Mouse (Mus musculus): ENCODE results near the gene Tmem168. TPM values are rescaled to one million over a fixed set of nuclear protein-coding genes. Genes with fewer than 3 reads are reported as not detected.

Tmem168 gene
- polyA plus RNA-seq, 1 experiment, result 5.0 TPM

DNA sequence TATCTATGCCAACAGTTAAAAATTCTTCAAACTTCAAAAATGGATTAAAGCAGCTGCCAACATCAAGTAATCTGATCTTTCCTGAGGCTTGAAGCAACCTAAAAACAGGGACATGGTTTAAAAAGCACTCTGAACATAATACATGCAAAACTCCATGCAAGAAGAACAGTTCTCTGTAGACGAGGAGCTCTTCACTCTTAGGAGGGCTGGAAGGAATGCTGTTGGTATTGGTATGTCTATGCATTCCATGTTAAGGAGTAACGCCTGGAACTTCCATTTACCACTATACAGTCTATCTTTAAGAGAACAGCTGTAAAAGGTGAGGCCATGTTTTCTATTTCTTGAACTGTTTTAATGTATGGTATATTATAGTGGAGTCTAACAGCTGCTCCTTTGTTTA is 22.7 kb upstream of the Tmem168 start:
- TF ChIP-seq POLR2A (IDR thresholded peaks at IDR 0.05; ENCODE audit: control insufficient read depth, low read depth, low read length), result no peak
- Histone ChIP-seq H3K4me1 (ENCODE audit: control insufficient read depth, insufficient read depth, low read length) (no peaks in the 10 kb centered on the region), H3K27ac (ENCODE audit: control insufficient read depth, insufficient read depth, low read depth, low read length) (no peak overlapping the region), H3K4me3 (ENCODE audit: control insufficient read depth, low read depth, low read length) (no peak overlapping the region), H3K36me3 (ENCODE audit: control insufficient read depth, insufficient read depth, low read length) (no peaks in the 10 kb centered on the region), H3K27me3 (ENCODE audit: control insufficient read depth, insufficient read depth, low read length) (no peaks in the 10 kb centered on the region)

DNA sequence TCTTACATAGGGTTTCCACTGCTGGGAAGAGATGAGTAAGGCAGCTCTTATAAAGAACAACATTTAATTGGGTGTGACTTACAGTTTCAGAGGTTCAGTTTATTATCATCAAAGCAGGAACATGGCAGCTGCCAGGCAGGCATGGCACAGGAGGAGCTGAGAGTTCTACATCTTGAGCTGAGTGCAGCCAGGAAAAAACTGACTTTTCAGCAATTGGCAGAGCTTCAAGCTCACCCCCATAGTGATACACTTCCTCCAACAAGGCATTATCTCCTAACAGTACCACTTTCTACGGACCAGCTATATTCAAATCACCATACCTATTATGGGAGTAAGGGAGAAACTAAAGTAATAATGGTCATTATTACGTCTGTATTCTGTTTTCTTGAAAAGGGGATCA is 11.7 kb upstream of the Tmem168 start:
- Histone ChIP-seq H3K27ac (ENCODE audit: control insufficient read depth, insufficient read depth, low read depth, low read length) (no peak overlapping the region), H3K4me1 (ENCODE audit: control insufficient read depth, insufficient read depth, low read length) (no peaks in the 10 kb centered on the region), H3K4me3 (ENCODE audit: control insufficient read depth, low read depth, low read length) (no peak overlapping the region), H3K36me3 (ENCODE audit: control insufficient read depth, insufficient read depth, low read length) (no peaks in the 10 kb centered on the region), H3K27me3 (ENCODE audit: control insufficient read depth, insufficient read depth, low read length) (no peaks in the 10 kb centered on the region)
- TF ChIP-seq POLR2A (IDR thresholded peaks at IDR 0.05; ENCODE audit: control insufficient read depth, low read depth, low read length) (no peak), CTCF (IDR thresholded peaks at IDR 0.05; ENCODE audit: control insufficient read depth, insufficient read depth, insufficient replicate concordance, low read depth, low read length) (no peak)

DNA sequence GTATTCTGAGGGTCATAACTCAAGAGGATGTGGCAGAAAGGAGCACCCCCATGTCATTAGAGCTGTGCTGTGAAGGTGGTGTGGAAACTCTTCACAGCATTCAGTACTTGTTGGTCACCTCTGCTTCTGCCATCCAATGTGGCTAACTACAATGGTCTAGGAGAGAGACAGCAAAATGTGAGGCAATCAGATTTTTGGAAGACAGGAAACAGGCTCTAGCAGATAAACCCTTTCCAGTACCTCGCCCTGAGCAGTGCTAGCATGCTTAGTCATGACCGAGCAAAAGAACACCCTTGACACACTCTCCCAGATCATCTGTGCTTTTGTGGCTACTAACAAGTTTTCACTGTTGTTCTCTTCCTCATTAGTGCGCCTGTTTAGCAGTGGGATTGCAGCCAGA is 9.2 kb upstream of the Tmem168 start:
- Histone ChIP-seq H3K4me1 (ENCODE audit: control insufficient read depth, insufficient read depth, low read length) (no peaks in the 10 kb centered on the region), H3K36me3 (ENCODE audit: control insufficient read depth, insufficient read depth, low read length) (no peaks in the 10 kb centered on the region), H3K27me3 (ENCODE audit: control insufficient read depth, insufficient read depth, low read length) (no peaks in the 10 kb centered on the region), H3K27ac (ENCODE audit: control insufficient read depth, insufficient read depth, low read depth, low read length) (no peak overlapping the region), H3K4me3 (ENCODE audit: control insufficient read depth, low read depth, low read length) (no peak overlapping the region)
- TF ChIP-seq POLR2A (IDR thresholded peaks at IDR 0.05; ENCODE audit: control insufficient read depth, low read depth, low read length) (no peak), CTCF (IDR thresholded peaks at IDR 0.05; ENCODE audit: control insufficient read depth, insufficient read depth, insufficient replicate concordance, low read depth, low read length) (no peak)

DNA sequence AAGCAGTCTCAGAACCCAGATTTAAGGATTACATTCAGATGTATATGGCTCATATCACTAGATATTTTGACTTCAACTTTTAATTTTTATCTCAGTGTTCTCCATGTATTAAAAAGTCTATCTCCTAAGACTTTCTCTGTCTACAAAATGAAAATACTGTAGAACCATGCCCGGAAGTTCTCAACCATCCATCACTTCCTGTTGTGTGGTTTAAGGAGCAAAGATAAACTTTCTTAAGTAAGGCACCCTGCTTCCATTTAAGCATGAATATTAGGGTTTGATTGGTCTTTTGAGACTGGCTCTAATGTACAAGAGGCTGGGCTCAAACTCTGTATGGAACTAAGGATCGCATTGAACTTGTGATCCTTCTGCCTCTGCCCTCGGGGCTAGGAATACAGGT is 6.7 kb upstream of the Tmem168 start:
- Histone ChIP-seq H3K4me3 (ENCODE audit: control insufficient read depth, low read depth, low read length) (no peak overlapping the region), H3K36me3 (ENCODE audit: control insufficient read depth, insufficient read depth, low read length) (no peaks in the 10 kb centered on the region), H3K27me3 (ENCODE audit: control insufficient read depth, insufficient read depth, low read length) (no peaks in the 10 kb centered on the region), H3K27ac (ENCODE audit: control insufficient read depth, insufficient read depth, low read depth, low read length) (no peak overlapping the region), H3K4me1 (ENCODE audit: control insufficient read depth, insufficient read depth, low read length) (no peaks in the 10 kb centered on the region)
- TF ChIP-seq CTCF (IDR thresholded peaks at IDR 0.05; ENCODE audit: control insufficient read depth, insufficient read depth, insufficient replicate concordance, low read depth, low read length) (no peak), POLR2A (IDR thresholded peaks at IDR 0.05; ENCODE audit: control insufficient read depth, low read depth, low read length) (no peak)

DNA sequence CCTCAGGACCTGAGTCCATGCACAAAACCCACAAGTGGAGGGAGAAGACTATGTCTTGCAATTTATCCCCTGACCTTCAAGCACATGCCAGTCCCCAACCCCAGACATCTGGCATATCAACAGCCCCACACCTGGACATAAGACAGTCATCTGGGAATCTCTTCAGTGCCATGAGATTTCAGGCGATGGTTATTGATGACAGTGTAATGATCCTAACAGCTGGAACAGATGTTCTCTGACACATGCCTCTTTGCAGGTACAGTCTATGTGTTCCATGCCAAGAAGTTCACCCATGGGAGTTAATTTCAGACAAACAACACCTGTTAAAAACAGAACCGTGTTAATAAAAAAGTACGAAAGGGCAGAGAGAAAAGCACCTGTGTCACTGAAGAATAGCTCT is 5.8 kb upstream of the Tmem168 start:
- Histone ChIP-seq H3K27ac (ENCODE audit: control insufficient read depth, insufficient read depth, low read depth, low read length) (no peak overlapping the region), H3K4me1 (ENCODE audit: control insufficient read depth, insufficient read depth, low read length) (no peaks in the 10 kb centered on the region), H3K27me3 (ENCODE audit: control insufficient read depth, insufficient read depth, low read length) (no peaks in the 10 kb centered on the region), H3K4me3 (ENCODE audit: control insufficient read depth, low read depth, low read length) (no peak overlapping the region), H3K36me3 (ENCODE audit: control insufficient read depth, insufficient read depth, low read length) (no peaks in the 10 kb centered on the region)
- no peak for TF ChIP-seq POLR2A (IDR thresholded peaks at IDR 0.05; ENCODE audit: control insufficient read depth, low read depth, low read length)
- TF ChIP-seq CTCF (IDR thresholded peaks at IDR 0.05; ENCODE audit: control insufficient read depth, insufficient read depth, insufficient replicate concordance, low read depth, low read length), result no peak

DNA sequence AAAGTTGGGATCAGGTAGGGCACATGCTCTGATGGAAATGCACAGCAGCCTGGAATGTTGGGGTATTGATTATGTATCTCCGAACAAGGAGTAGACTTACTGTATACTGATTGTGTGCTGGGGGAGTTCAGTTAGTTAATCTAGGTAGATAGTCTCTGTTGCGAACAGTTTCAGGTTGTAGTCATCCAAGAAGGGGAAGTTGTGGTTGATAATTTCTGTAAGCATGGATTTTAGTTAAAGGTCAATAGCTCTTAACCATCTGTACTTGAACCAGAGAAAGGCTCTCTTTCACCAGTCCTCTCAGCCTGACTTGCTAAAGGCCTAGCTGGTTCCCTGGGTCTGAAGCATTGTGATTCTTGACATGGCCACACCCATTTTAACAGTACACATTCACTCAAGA is 3.0 kb upstream of the Tmem168 start:
- no peaks in the 10 kb centered on the region; the same call in 1 of the 2 replicates for H3K4me1 ChIP-seq (ENCODE audit: control insufficient read depth, insufficient read depth, low read length)
- no peak for TF ChIP-seq CTCF (IDR thresholded peaks at IDR 0.05; ENCODE audit: control insufficient read depth, insufficient read depth, insufficient replicate concordance, low read depth, low read length)
- TF ChIP-seq POLR2A (IDR thresholded peaks at IDR 0.05; ENCODE audit: control insufficient read depth, low read depth, low read length), result no peak
- no peak overlapping the region for H3K27ac ChIP-seq (ENCODE audit: control insufficient read depth, insufficient read depth, low read depth, low read length)
- H3K36me3 ChIP-seq (ENCODE audit: control insufficient read depth, insufficient read depth, low read length), result no peaks in the 10 kb centered on the region
- no peaks in the 10 kb centered on the region for H3K27me3 ChIP-seq (ENCODE audit: control insufficient read depth, insufficient read depth, low read length)
- H3K4me3 ChIP-seq (ENCODE audit: control insufficient read depth, low read depth, low read length), result no peak overlapping the region

DNA sequence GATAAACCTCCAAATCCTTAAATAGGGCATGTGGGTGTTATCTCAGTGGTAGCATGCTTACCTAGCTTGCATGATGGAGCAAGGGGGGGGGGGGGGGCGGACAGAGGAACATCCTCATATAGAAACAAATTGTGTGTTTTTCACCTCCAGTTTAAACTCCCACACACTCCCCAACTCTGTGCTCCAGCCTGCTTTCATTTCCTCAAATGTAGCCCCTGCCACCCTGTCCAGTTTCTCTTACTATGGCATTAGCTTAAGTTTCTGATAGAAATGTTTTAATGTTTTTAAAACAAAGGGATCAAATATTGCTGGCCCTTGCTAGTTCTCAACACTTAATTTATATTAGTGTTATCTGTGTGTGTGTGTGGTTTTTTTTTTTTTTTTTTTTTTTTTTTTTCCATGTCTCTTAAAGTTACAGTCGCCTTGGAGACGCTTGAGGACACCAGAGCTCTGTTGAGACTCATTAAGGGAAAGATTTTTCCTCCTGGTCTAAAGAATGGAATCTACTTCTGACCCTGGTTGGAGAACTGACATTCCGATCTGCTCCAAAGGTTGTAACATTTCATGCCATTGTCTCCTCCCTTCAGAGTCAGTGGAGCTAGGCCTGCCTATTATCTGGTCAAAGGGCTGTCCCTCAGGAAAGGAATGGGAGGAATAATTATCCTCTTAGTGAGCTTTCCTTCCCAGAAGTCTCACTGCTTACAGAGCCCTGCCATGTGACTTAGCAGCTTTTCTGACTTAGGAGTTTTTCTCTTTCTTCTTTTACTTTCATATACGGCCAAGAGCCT is 1.6 kb upstream of the Tmem168 start:
- no peak overlapping the region for H3K27ac ChIP-seq (ENCODE audit: control insufficient read depth, insufficient read depth, low read depth, low read length)
- no peaks in the 10 kb centered on the region for H3K36me3 ChIP-seq (ENCODE audit: control insufficient read depth, insufficient read depth, low read length)
- TF ChIP-seq POLR2A (IDR thresholded peaks at IDR 0.05; ENCODE audit: control insufficient read depth, low read depth, low read length) (no peak), CTCF (IDR thresholded peaks at IDR 0.05; ENCODE audit: control insufficient read depth, insufficient read depth, insufficient replicate concordance, low read depth, low read length) (no peak)
- H3K27me3 ChIP-seq (ENCODE audit: control insufficient read depth, insufficient read depth, low read length), result no peaks in the 10 kb centered on the region
- H3K4me3 ChIP-seq (ENCODE audit: control insufficient read depth, low read depth, low read length), result no peak overlapping the region
- no peaks in the 10 kb centered on the region; the same call in 1 of the 2 replicates for H3K4me1 ChIP-seq (ENCODE audit: control insufficient read depth, insufficient read depth, low read length)

All from testis, adult 2 months (tissue).